Mouse (Mus musculus): ENCODE data around the gene Thrb. TPM values are rescaled to one million over a fixed set of nuclear protein-coding genes. Genes with fewer than 3 reads are reported as not detected.

The Thrb gene
- polyA plus RNA-seq, 2 experiments, result 0.86 to 2.5 TPM

GRCm38 (mm10) chr14:17847211-17847610 is 187.2 kb downstream of the Thrb start:
- no peaks in the 10 kb centered on the region for H3K9me3 ChIP-seq (ENCODE audit: control insufficient read depth, low read length)
- no peaks in the 10 kb centered on the region for H3K27me3 ChIP-seq (ENCODE audit: control insufficient read depth, insufficient read depth, low read length)
- peaks cover 0 to 5% of the 10 kb centered on the region in 2 experiments; a peak in 1 of 4 replicates for H3K4me1 ChIP-seq (replicated peaks; ENCODE audit: control insufficient read depth in 2 of 2, insufficient read depth in 2 of 2, low read length in 1 of 2)
- DNase-seq (ENCODE audit: low read depth in 3 of 3, low spot score in 3 of 3), result no peak
- H3K4me3 ChIP-seq (ENCODE audit: insufficient read depth in 1 of 2, low read depth in 2 of 2, low read length in 2 of 2), result no peak overlapping the region
- H3K36me3 ChIP-seq (replicated peaks; ENCODE audit: control insufficient read depth, insufficient read depth, low read depth), result no peaks in the 10 kb centered on the region
- H3K9ac ChIP-seq (replicated peaks), result no peak overlapping the region
- ATAC-seq (ENCODE audit: insufficient read depth), result no peak
- H3K4me2 ChIP-seq (ENCODE audit: low read depth), result no peak overlapping the region
- no peak overlapping the region for H3K27ac ChIP-seq
- no peak for TF ChIP-seq EP300 (IDR thresholded peaks at IDR 0.05; ENCODE audit: low read depth)
- 0 out of 2 replicates have a peak, but pooled peaks have one; percentile 9 for TF ChIP-seq CTCF (IDR thresholded peaks at IDR 0.05; ENCODE audit: low read depth)
- 52% methylated on average over 8 of the region's 8 CpGs for WGBS (ENCODE audit: insufficient replicate concordance)

- Histone ChIP-seq H3K36me3 (replicated peaks; ENCODE audit: control insufficient read depth, insufficient read depth, low read depth) (no peaks in the 10 kb centered on the region), H3K9me3 (ENCODE audit: control insufficient read depth, low read length) (no peaks in the 10 kb centered on the region), H3K4me2 (ENCODE audit: low read depth) (no peak overlapping the region), H3K4me3 (ENCODE audit: insufficient read depth in 1 of 2, low read depth in 2 of 2, low read length in 2 of 2) (no peak overlapping the region), H3K9ac (replicated peaks) (no peak overlapping the region), H3K27ac (no peak overlapping the region), H3K27me3 (ENCODE audit: control insufficient read depth, insufficient read depth, low read length) (no peaks in the 10 kb centered on the region), H3K4me1 (replicated peaks; ENCODE audit: control insufficient read depth in 2 of 2, insufficient read depth in 2 of 2, low read length in 1 of 2) (peaks cover 0 to 5% of the 10 kb centered on the region in 2 experiments; a peak in 1 of 4 replicates)
- ATAC-seq (ENCODE audit: insufficient read depth) (no peak), DNase-seq (ENCODE audit: low read depth in 3 of 3, low spot score in 3 of 3) (no peak)
- 47% methylated on average over 4 of the region's 4 CpGs for WGBS (ENCODE audit: insufficient replicate concordance)
- TF ChIP-seq EP300 (IDR thresholded peaks at IDR 0.05; ENCODE audit: low read depth) (no peak), CTCF (IDR thresholded peaks at IDR 0.05; ENCODE audit: low read depth) (no peak)
These were observed 190.3 kb downstream of the Thrb start for GRCm38 (mm10) chr14:17850355-17850754.

GRCm38 (mm10) chr14:17852236-17852635 is 192.2 kb downstream of the Thrb start:
- WGBS (ENCODE audit: insufficient replicate concordance), result 58% methylated on average over 2 of the region's 2 CpGs
- no peak for ATAC-seq (ENCODE audit: insufficient read depth)

GRCm38 (mm10) chr14:17859790-17860385 is 199.8 kb downstream of the Thrb start:
- no peaks in the 10 kb centered on the region for H3K36me3 ChIP-seq (replicated peaks; ENCODE audit: control insufficient read depth, insufficient read depth, low read depth)
- H3K27ac ChIP-seq, result no peak overlapping the region
- no peaks in the 10 kb centered on the region for H3K27me3 ChIP-seq (ENCODE audit: control insufficient read depth, insufficient read depth, low read length)
- H3K9ac ChIP-seq (replicated peaks), result no peak overlapping the region
- no peak for TF ChIP-seq CTCF (IDR thresholded peaks at IDR 0.05; ENCODE audit: low read depth)
- no peak for TF ChIP-seq EP300 (IDR thresholded peaks at IDR 0.05; ENCODE audit: low read depth)
- H3K4me3 ChIP-seq (ENCODE audit: insufficient read depth in 1 of 2, low read depth in 2 of 2, low read length in 2 of 2), result no peak overlapping the region
- H3K4me2 ChIP-seq (ENCODE audit: low read depth), result no peak overlapping the region
- no peaks in the 10 kb centered on the region for H3K4me1 ChIP-seq (replicated peaks; ENCODE audit: control insufficient read depth in 2 of 2, insufficient read depth in 2 of 2, low read length in 1 of 2)
- no peaks in the 10 kb centered on the region for H3K9me3 ChIP-seq (ENCODE audit: control insufficient read depth, low read length)
- 53% methylated on average over 5 of the region's 5 CpGs for WGBS (ENCODE audit: insufficient replicate concordance)
- no peak for ATAC-seq (ENCODE audit: insufficient read depth)
- DNase-seq (ENCODE audit: low read depth in 3 of 3, low spot score in 3 of 3), result no peak

More at GRCm38 (mm10) chr14:17852236-17852635, 192.2 kb downstream of the Thrb start:
- no peaks in the 10 kb centered on the region for H3K36me3 ChIP-seq (replicated peaks; ENCODE audit: control insufficient read depth, insufficient read depth, low read depth)
- H3K4me1 ChIP-seq (replicated peaks; ENCODE audit: control insufficient read depth in 2 of 2, insufficient read depth in 2 of 2, low read length in 1 of 2), result no peaks in the 10 kb centered on the region
- no peak for DNase-seq (ENCODE audit: low read depth in 3 of 3, low spot score in 3 of 3)
- no peak for TF ChIP-seq CTCF (IDR thresholded peaks at IDR 0.05; ENCODE audit: low read depth)
- TF ChIP-seq EP300 (IDR thresholded peaks at IDR 0.05; ENCODE audit: low read depth), result no peak
- no peaks in the 10 kb centered on the region for H3K9me3 ChIP-seq (ENCODE audit: control insufficient read depth, low read length)
- no peaks in the 10 kb centered on the region for H3K27me3 ChIP-seq (ENCODE audit: control insufficient read depth, insufficient read depth, low read length)
- H3K4me3 ChIP-seq (ENCODE audit: insufficient read depth in 1 of 2, low read depth in 2 of 2, low read length in 2 of 2), result no peak overlapping the region
- H3K9ac ChIP-seq (replicated peaks), result no peak overlapping the region
- H3K27ac ChIP-seq, result no peak overlapping the region
- no peak overlapping the region for H3K4me2 ChIP-seq (ENCODE audit: low read depth)

GRCm38 (mm10) chr14:17862651-17863050 is 202.6 kb downstream of the Thrb start:
- Histone ChIP-seq H3K36me3 (replicated peaks; ENCODE audit: control insufficient read depth, insufficient read depth, low read depth) (no peaks in the 10 kb centered on the region), H3K4me2 (ENCODE audit: low read depth) (no peak overlapping the region), H3K9ac (replicated peaks) (no peak overlapping the region), H3K27ac (no peak overlapping the region), H3K27me3 (ENCODE audit: control insufficient read depth, insufficient read depth, low read length) (no peaks in the 10 kb centered on the region), H3K9me3 (ENCODE audit: control insufficient read depth, low read length) (no peaks in the 10 kb centered on the region), H3K4me3 (ENCODE audit: insufficient read depth in 1 of 2, low read depth in 2 of 2, low read length in 2 of 2) (no peak overlapping the region), H3K4me1 (replicated peaks; ENCODE audit: control insufficient read depth in 2 of 2, insufficient read depth in 2 of 2, low read length in 1 of 2) (no peaks in the 10 kb centered on the region)
- WGBS (ENCODE audit: insufficient replicate concordance), result 78% methylated on average over 3 of the region's 3 CpGs
- DNase-seq (ENCODE audit: low read depth in 3 of 3, low spot score in 3 of 3), result no peak
- no peak for ATAC-seq (ENCODE audit: insufficient read depth)
- TF ChIP-seq EP300 (IDR thresholded peaks at IDR 0.05; ENCODE audit: low read depth) (no peak), CTCF (IDR thresholded peaks at IDR 0.05; ENCODE audit: low read depth) (no peak)

All from liver, embryonic 14.5 days (tissue).